Mouse (Mus musculus) T-helper 1 cell (primary cell): ENCODE results near the gene Ppp3ca.

ENCODE experiments used
- in situ Hi-C: fragments of 300-600 bp; cut with MboI, MseI; formaldehyde crosslinking; loops from one replicate; pipeline ENCODE4 v1.15.1; 2025; ENCODE audit warnings: high pct_unique_total_duplicates

Ppp3ca gene

GRCm38 (mm10) chr3:136763717-136764270 lies 93.9 kb downstream of the Ppp3ca start:
- in situ Hi-C loops: loop anchor here (10.0 kb wide), 1 partner anchor 1421 kb away; no protein-coding TSS in a partner anchor

DNA sequence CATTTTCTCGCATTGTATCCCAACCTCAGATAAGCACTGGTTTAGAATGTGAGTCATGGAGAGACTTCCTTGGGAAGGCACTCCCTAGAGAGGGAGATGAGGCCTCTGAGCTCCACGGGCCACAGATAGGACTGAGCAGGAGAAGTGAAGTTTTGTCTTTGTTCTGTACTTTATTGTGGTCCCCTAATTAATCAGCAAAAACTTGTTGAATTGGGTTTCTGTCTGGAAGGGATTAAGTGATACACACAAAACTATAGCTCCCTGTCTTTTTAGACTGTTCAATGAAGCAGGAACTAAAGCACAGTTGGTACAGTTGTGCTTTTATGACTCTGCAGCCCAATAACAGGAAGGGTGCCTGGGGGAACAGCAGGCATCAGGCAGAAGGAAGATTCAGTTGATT lies 95.6 kb downstream of the Ppp3ca start:
- in situ Hi-C loops: loop anchor here (5.0 to 10.0 kb wide), 2 partner anchors 52 to 1419 kb away; no protein-coding TSS in a partner anchor

GRCm38 (mm10) chr3:136768775-136769485 lies 99.0 kb downstream of the Ppp3ca start:
- in situ Hi-C loops: loop anchor here (5.0 to 10.0 kb wide), 2 partner anchors 48 to 1416 kb away; no protein-coding TSS in a partner anchor

GRCm38 (mm10) chr3:136769486-136769882 lies 99.6 kb downstream of the Ppp3ca start:
- in situ Hi-C loops: loop anchor here (5.0 to 10.0 kb wide), 2 partner anchors 48 to 1415 kb away; no protein-coding TSS in a partner anchor

DNA sequence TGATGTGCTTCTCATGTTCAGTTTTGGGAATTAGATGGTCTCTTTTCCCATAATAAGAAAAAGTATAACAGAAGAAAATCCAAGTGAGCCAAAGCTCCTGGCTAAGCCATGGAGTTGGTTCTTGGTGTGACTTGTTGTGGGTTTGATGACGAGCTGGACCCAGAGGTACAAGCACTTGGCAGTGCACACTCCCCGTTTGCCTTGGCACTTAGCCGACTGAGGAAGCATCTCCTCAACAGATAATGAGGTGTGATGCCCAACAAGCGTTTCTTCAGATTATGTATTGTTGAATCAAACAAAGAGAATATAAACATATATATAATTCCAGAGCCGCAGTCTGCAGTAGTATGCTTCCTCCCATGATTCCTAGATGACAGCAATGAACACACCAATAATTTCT lies 101.8 kb downstream of the Ppp3ca start:
- in situ Hi-C loops: no loop called here

DNA sequence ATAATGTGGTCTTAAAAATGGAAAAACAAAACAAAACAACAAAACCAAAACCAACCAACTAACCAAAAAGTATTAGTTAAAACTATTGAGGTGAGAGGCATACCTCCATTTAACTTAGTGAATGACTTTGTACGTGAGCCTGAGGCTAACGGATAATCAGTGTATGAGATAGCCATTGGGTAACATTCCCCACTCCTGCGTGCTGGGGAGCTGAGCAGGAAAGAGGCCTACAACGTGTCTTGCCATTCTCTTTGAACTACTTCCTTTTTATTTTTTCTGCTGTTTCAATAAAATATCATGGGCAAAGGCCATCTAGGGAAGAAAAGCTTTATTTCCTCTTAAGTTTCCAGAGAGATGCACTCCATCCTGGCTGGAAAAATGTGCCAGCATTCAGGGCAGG lies 103.3 kb downstream of the Ppp3ca start:
- in situ Hi-C loops: no loop called here

DNA sequence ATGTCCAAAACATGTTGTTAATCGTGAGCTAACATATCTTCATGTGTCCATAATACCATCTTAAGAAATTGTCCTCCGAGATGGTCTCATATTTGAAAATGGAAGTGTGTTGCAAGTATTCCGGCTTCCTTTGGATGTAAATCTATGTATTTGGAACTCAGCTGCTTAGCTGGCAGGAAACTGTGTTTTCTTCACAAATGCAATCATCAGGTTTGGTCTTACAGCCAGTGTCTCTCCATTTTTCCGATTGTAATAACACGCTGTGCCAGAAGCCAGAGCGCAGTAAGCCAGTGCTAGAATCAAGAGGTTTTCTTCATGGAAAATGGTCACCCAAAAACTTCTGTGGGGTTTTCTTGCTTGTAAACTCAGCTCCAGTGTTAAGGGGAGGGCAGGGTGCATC lies 104.3 kb downstream of the Ppp3ca start:
- in situ Hi-C loops: no loop called here

- in situ Hi-C loops: no loop called here
Measured at GRCm38 (mm10) chr3:136776525-136776924, 106.6 kb downstream of the Ppp3ca start.

DNA sequence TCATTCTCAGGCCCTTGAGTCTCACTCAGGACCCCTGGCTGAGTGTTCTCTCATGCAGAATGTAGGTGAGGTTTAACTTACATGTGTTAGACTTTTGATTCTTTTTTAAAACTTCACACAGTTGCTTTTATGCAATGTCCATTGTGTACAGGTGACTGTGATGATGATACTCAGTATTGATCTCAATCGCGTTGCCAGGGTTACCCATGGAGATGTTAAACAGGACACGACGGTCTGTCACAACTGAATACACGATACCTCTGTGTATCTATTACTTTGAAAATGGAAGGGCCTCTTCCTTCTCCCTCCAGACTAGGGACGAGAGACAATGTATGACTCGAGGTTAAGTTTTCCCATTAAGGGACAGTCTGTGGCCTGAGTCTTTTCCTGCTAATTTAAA lies 107.5 kb downstream of the Ppp3ca start:
- in situ Hi-C loops: no loop called here

DNA sequence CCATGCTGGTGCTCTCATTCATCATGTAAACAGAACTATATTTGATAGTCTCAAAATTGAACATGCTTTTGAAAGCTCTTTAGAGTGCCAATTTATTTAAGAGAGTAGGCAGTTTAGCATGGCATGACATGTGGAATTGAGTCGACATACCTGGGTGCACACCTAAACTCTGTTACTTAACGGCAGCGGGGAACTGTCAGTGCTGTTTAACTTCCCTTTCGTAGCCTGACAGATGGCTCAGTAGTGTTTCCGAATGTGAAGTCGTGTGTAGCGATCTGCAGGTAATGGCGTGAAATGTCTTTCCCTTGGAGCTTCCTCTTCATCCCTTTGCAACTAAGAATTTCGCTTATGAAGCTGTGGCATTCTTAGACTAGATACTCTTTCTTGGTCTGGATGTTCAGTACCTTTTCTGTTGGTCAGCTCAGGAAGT lies 107.9 kb downstream of the Ppp3ca start:
- in situ Hi-C loops: no loop called here

GRCm38 (mm10) chr3:136780321-136780720 lies 110.4 kb downstream of the Ppp3ca start:
- in situ Hi-C loops: no loop called here

GRCm38 (mm10) chr3:136782058-136782457 lies 112.1 kb downstream of the Ppp3ca start:
- in situ Hi-C loops: no loop called here

DNA sequence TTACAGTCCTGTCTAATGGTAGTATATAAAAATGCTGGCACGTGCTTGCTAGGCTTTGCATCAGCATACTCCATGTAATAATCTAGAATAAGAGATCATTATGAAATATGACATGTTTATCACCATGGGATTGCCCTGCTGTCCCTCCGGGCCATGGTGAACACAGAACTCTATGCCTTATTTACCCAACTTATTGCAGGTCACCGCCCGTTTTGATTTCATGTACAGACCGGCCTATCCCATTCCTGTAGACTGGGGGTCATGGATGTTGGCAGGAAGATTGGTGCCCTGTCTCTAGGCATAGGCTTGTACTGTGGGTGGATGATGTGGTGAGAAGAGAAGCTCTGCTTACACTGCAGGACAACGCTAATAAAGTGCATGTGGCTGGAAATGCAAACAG lies 115.8 kb downstream of the Ppp3ca start:
- in situ Hi-C loops: no loop called here

DNA sequence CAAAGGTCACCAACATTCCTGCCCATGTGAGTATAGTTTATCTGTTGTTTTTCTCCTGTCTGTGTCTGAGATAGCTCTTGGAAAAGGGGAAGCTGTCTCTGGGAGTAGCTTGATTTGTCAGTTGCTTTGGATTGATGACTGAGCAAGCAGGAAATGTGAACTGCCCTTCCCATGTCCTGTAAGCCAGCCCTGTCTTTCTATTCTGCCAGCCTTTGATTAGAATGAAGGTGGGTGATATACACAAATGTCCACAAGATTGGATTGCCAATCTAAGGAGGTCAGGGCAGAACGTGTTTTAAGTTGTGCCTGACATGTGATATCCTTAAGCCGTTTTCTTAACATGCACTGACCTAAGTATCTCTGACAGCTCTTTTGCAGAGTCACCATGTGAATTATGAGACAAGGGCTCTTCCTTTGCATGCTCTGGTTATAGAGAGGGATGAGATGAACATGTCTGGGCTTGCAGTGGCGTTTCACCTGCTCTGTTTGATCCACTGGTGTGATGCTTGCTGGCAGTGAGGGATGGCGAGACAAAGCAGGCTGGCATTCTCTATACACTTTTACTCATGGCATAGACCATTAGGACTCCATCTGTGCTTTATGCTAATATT lies 120.4 kb downstream of the Ppp3ca start:
- in situ Hi-C loops: no loop called here

GRCm38 (mm10) chr3:136791404-136791803 lies 121.5 kb downstream of the Ppp3ca start:
- in situ Hi-C loops: no loop called here

GRCm38 (mm10) chr3:136791946-136792345 lies 122.0 kb downstream of the Ppp3ca start:
- in situ Hi-C loops: no loop called here

GRCm38 (mm10) chr3:136793411-136793810 lies 123.5 kb downstream of the Ppp3ca start:
- in situ Hi-C loops: no loop called here

- in situ Hi-C loops: no loop called here
Measured at GRCm38 (mm10) chr3:136794426-136795217, 124.7 kb downstream of the Ppp3ca start.

DNA sequence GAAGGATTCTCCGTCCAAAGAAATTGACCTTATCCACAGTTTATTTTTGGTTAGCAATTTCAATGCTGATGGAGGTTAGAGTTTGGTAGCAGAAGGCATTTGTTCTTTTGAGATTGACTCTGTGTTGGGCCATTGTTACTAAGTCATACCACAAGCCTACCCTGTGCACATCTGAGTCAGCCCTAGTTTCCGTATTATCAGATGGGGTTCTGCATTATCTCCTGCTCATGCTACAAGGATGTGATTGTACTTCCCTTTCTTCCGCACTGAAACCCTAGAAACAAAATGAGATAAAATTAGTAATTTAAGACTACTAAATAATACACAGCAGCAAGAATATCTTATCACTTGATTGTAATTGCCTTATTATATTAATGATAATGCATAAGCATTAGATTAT lies 129.0 kb downstream of the Ppp3ca start:
- in situ Hi-C loops: no loop called here

DNA sequence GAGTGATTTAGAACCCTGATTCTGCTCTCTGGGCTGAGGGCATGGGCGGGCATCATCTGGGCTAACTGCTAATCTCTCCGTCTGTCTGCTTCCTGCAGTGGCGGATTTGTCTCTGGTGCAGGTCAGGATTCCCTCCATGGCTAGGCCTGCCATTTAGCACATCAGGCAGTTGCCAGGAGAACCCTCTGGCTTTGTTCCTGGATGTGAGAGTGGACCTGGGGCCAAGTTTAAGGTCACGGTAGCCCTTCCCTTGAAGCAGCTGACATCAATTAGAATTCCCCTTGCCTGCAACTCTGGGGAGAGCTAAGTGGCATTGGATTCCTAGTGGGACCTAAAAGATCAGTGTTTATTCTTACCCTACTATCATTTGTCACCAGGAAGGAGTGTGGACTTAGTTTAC lies 132.7 kb downstream of the Ppp3ca start:
- in situ Hi-C loops: no loop called here

DNA sequence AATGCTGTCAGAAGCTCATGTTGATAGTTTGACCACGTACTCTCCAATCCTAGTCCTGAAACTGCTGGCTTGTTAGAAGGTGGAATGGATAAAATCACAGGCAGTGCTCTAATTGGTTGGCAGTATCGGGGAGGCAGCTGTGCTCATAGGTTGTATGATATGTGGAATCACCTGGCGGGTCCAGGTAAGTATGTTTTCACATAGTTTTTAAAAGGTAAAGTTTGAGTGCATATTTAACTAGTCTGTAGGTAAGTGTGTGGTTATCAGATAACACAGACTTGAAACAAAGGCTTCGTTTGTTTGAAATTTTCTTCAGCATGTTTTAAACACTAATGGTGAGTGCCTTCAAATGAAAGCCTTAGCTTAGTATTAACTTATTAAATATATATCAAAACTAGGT lies 136.0 kb downstream of the Ppp3ca start:
- in situ Hi-C loops: no loop called here

DNA sequence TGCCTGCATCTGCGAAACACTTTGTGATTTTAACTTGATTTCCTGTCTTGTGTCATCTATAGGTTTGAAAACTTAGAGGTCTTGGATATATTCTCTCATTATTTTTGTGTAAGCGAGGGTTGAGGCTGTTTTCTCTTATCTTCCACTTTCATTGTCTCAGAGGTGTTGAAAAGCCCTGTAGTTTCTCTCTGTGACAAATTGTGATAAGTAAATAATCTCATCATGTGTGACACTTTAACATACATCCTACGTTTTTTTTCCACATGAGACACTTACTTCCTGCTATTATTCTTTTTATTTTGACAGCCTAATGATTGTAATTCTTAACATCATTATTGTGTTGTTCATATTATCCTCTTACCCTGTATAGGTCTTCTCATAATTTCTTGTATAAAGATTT lies 140.3 kb downstream of the Ppp3ca start:
- in situ Hi-C loops: no loop called here
